Mouse (Mus musculus) right cerebral cortex, postnatal 10 days (tissue): ENCODE data around the gene Ccdc96.

Source experiments
- DNase-seq, 2 experiments: peaks; one replicate each; pipeline ENCODE4 v3.0.0; 2021; ENCODE audit warnings: low spot score in 2 of 2

The Ccdc96 gene

GRCm38 (mm10) chr5:36484171-36484990 is at the start of gene Ccdc96, which contains the start of gene Tada2b:
Gene Ccdc96 (plus strand): TSS chr5:36484588.
Gene Tada2b (minus strand): TSS chr5:36484285.
- peak; percentile 99 for DNase-seq

DNA sequence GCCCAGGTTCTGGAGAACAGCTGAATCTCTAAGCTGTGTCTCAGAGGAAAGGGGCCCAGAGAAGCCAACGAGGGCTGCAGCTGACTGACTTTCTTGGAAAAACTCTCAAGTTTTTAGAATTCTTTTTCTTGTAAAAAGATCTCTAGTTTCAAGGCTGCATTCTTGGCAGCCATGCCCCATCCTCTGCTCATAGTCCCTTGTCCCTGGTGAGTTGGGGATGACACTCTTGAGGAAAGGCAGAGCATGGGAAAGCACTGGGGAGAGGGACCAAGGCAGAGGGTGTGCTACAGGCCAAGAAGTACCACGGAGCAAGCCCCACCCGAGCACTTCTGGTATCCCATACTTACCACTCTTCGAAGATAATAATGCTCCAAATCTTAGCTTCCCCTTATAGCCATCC is 47.5 kb upstream of the Ccdc96 start:
- DNase-seq = no peak

DNA sequence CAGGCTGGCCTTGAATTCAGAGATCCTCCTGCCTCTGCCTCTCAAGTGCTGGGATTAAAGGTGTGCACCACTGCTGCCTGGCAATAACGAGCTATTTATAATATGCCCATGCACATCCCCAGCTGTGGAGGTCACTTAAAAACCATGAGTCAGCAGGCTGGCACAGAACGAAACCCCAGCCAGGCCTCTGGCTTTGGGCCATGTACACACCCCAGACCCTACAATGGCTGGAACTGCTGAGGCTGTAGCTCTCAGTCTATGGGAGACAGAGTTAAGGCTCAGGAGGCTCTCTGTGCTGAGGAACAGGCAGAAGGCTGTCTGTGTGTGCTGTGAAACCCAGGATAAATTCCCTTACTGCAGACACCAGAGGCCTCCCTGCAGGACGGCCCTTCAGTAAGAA is 43.6 kb upstream of the Ccdc96 start:
- no peak for DNase-seq

- no peak for DNase-seq
Measured at GRCm38 (mm10) chr5:36444611-36445010, 39.8 kb upstream of the Ccdc96 start.

- DNase-seq = no peak
Measured at GRCm38 (mm10) chr5:36445028-36445427, 39.4 kb upstream of the Ccdc96 start.

- no peak for DNase-seq
Measured at GRCm38 (mm10) chr5:36446166-36446890, 38.1 kb upstream of the Ccdc96 start.

- DNase-seq = no peak
Measured at GRCm38 (mm10) chr5:36447872-36448271, 36.5 kb upstream of the Ccdc96 start.

DNA sequence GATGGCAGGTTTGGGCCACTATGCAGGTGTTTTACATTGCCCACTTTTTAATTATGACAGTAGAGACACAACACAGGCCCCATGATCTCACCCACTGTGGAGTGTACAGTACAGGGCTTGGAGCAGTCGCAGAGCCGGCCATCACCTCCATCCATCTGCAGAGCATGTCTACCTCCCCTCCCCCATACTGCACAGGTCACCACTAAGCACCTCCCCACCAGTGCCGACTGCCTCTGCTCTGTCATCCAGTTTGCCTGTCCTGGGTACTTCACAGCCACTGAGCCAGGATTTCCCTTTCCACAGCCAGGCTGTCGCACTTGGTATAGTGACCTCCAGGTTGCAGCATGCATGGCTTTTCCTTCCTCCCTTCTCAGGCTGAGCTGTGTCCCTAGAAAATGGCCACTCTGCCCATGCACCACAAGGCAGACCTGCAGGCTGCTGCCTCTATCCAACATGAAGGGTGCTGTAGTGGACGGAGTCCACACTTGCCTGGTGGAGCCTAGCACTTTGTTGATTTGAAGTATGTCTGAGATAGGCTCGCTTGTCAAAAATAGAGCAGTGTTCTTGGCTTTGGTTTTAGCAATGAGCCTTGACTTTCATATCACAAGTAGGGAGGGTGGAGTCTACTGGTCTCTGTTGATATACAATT is 34.6 kb upstream of the Ccdc96 start:
- DNase-seq = no peak

DNA sequence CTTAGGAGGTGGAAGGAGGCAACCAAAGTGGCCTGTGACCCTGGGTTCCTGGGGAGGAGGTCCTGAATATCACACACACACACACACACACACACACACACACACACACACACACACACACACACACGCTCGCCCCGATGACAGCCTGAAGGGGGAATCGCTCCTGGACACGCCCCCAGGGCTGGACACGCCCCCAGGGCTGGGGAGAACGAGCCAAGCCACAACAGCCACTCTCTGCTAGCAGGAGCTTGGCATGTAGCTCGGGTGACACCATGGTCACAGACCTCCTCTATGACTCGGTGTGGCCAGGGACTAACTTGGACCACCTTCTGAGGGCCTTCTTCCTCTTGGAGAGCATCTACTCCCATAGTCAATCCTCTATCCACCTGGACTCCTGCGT is 33.3 kb upstream of the Ccdc96 start:
- DNase-seq = no peak

GRCm38 (mm10) chr5:36451872-36452389 is 32.5 kb upstream of the Ccdc96 start:
- no peak for DNase-seq

DNA sequence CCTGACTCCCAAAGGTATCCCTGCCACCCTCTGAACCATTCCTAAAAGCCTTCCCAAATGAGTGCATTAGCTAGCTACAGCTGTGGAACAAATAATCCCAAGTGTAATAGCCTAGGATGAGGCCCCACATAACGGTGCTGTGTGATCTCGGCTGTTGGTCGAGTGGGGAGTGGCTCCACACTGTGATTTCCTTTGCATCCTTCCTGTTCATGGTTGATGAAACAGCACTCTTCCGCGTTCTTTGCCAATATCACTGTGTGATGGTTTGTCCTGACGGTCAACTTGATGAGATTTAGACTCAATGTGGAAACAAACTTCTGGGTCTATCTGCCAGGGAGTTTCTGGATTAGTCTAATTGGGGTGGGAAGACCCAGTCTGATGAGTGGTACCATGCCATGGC is 31.6 kb upstream of the Ccdc96 start:
- DNase-seq = no peak

- no peak for DNase-seq
Measured at GRCm38 (mm10) chr5:36457706-36458105, 26.7 kb upstream of the Ccdc96 start.

DNA sequence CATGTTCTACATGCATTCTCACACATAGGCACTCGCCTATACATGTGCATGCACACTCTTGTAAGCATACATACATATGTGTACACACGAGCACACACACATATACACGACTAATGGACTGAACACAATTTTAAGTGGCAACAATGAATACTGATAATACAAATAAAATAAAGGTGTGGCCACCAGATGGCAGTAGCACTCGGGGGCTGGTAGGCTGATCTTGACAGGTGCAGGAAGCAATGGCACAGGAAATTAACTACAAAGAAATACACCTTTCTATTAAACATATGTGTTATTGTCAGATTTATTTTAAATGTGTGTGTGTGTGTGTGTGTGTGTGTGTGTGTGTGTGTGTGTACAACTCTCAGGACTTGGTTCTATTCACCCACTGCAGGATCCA is 25.5 kb upstream of the Ccdc96 start:
- DNase-seq = no peak

DNA sequence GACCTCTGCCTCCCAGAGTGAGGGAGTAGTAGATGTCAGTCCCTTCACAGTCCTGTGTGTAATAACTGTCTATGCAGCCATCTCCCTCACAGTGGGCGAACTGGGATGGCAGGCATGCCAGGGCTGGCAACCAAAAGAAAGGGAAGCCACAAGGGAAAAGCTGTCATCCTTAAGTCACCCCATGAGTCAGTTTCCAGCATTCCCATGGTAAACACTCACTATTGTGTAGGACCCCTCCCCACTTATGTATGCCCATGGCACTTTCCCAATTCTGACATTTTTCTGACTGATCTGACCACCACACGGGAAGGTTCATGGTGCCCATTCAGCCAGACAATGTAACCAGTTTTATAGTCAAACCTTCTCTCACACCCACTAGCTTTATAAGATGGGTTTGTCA is 23.7 kb upstream of the Ccdc96 start:
- no peak for DNase-seq

- no peak for DNase-seq
Measured at GRCm38 (mm10) chr5:36461231-36461630, 23.2 kb upstream of the Ccdc96 start.

DNA sequence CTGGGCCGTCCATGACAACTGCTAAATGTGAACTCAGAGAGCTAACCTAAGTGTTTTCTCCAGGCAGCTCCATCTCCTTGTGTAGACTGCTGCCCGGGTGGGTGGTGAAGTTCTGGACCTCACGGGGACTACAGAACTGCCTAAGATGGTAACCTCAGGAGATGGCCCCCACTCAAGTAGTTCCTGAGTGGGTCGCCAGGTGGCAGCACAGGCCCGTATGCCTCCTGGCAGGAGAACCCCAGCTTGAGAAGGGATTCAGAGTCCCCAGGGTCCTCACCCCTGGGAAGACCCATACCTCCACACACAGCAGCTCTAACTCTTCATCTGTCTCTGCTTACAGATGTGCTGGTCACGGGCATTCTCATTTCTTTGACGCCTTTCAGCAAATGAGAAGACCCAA is 21.6 kb upstream of the Ccdc96 start:
- DNase-seq = peak; percentile 66 to 80

DNA sequence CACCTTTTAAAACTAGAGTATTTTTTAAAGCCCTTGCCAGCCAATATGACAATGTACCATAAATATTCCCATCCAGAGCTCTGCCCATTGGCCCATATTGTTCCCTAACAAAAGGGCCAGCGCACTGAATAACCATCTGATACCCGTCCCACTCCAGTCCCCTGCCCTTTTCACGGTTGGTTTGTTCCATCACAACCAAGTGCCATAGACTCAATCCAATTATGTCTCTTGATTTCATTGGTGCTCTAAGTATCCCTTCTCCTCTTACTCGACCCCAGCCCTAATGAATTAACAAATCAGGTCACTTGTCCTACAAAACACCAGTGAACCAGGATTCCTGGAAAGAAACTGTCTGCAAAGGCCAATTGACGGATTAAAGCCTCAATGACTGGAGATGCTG is 21.0 kb upstream of the Ccdc96 start:
- no peak for DNase-seq

- DNase-seq = peak; percentile 99
Measured at GRCm38 (mm10) chr5:36464709-36465661, 19.4 kb upstream of the Ccdc96 start, which contains the start of gene Grpel1. Gene Grpel1 (plus strand): TSS chr5:36464998.

- DNase-seq = no peak
Measured at GRCm38 (mm10) chr5:36465889-36466288, 18.5 kb upstream of the Ccdc96 start.

DNA sequence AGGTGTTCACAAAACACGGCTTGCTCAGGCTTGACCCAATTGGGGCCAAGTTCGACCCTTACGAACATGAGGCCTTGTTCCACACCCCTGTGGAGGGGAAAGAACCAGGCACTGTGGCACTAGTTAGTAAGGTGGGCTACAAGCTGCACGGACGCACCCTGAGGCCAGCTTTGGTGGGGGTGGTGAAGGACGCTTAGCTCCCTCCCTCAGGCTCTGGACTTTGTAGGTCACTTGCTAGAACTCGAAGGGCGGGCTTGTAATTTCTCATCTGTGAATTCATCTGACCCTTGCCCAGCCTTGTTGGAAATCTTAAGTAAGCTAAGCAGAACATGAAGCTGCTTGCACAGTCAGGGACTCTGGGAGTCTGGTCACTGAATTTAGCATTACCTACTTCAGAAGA is 13.2 kb upstream of the Ccdc96 start:
- no peak for DNase-seq
